Mouse (Mus musculus) CH12.LX (cell line): ENCODE results near the gene Kdm1b. TPM values are rescaled to one million over a fixed set of nuclear protein-coding genes. Genes with fewer than 3 reads are reported as not detected.

ENCODE experiments used
- DNase-seq: peaks from one replicate; pipeline ENCODE4 v3.0.0-alpha.2; 2013; ENCODE audit errors: extremely low read depth
- H3K27ac ChIP-seq: 2 replicates; pipeline ENCODE4 v1.5.1; 2012; ENCODE audit warnings: low read depth, mild to moderate bottlenecking, control low read depth, moderate library complexity; ENCODE audit not compliant: insufficient read depth
- H3K27me3 ChIP-seq: replicated peaks from 2 replicates; pipeline ENCODE3; 2012; ENCODE audit warnings: inconsistent platforms
- H3K36me3 ChIP-seq, 2 experiments: replicated peaks in 1 of 2; 2 replicates each; pipeline versions ENCODE3 to v1.6.1; 2012; ENCODE audit warnings: inconsistent platforms in 1 of 2, low read length in 1 of 2, mild to moderate bottlenecking in 1 of 2, mixed read lengths in 1 of 2, moderate library complexity in 1 of 2; ENCODE audit not compliant: control insufficient read depth in 1 of 2, insufficient read depth in 1 of 2
- H3K4me1 ChIP-seq, 2 experiments: 2 replicates each; pipeline ENCODE4 v1.6.1; 2012; ENCODE audit warnings: inconsistent platforms in 1 of 2, moderate library complexity in 1 of 2; ENCODE audit not compliant: insufficient read depth in 2 of 2, control insufficient read depth in 1 of 2
- H3K4me2 ChIP-seq: 2 replicates; pipeline ENCODE4 v1.6.1; 2012; ENCODE audit warnings: low read depth, mild to moderate bottlenecking, control low read depth; ENCODE audit not compliant: poor library complexity, insufficient read depth, severe bottlenecking
- H3K4me3 ChIP-seq, 3 experiments: fragments of 150-350 bp in 1 of 3; sonication (generic) in 1 of 3; replicated peaks in 1 of 3; 2 replicates each; pipeline versions ENCODE3 to v1.5.1; 2011 to 2012; ENCODE audit warnings: low read depth in 2 of 3, low read length in 2 of 3, mild to moderate bottlenecking in 2 of 3, moderate library complexity in 2 of 3, control low read depth in 1 of 3, improper control_type of control experiment in 1 of 3, inconsistent platforms in 1 of 3, mixed read lengths in 1 of 3; ENCODE audit not compliant: poor library complexity in 1 of 3
- H3K79me2 ChIP-seq: replicated peaks from 2 replicates; pipeline ENCODE4 v1.6.1; 2012; ENCODE audit warnings: mild to moderate bottlenecking, moderate library complexity; ENCODE audit not compliant: control insufficient read depth, poor library complexity, insufficient read depth, severe bottlenecking; ENCODE audit errors: extremely low read depth
- H3K9ac ChIP-seq: 2 replicates; pipeline ENCODE4 v1.6.1; 2012; ENCODE audit warnings: low read depth, mild to moderate bottlenecking, control low read depth, moderate library complexity; ENCODE audit not compliant: insufficient read depth
- H3K9me3 ChIP-seq: replicated peaks from 2 replicates; pipeline ENCODE3; 2012; ENCODE audit warnings: low read length, inconsistent platforms, mixed read lengths
- BHLHE40 ChIP-seq: IDR thresholded peaks from 2 replicates; pipeline ENCODE4 v1.6.1; 2011; ENCODE audit warnings: mild to moderate bottlenecking, low read depth, low read length, improper control_type of control experiment
- CHD1 ChIP-seq: IDR thresholded peaks from 2 replicates; pipeline ENCODE4 v1.6.1; 2012; ENCODE audit warnings: low read depth, low read length, improper control_type of control experiment, inconsistent platforms
- E2F4 ChIP-seq: IDR thresholded peaks from 2 replicates; pipeline ENCODE4 v1.6.1; 2011; ENCODE audit warnings: low read depth, low read length, improper control_type of control experiment; ENCODE audit not compliant: insufficient replicate concordance
- EP300 ChIP-seq: IDR thresholded peaks from 2 replicates; pipeline ENCODE4 v1.6.1; 2011; ENCODE audit warnings: low read length, improper control_type of control experiment
- ETS1 ChIP-seq: conservative IDR thresholded peaks from 2 replicates; pipeline ENCODE4 v1.6.1; 2012; ENCODE audit warnings: low read depth, mild to moderate bottlenecking, inconsistent platforms, low read length, improper control_type of control experiment, moderate library complexity
- HCFC1 ChIP-seq: IDR thresholded peaks from 2 replicates; pipeline ENCODE4 v1.6.1; 2012; ENCODE audit warnings: low read depth, mild to moderate bottlenecking, inconsistent platforms, low read length, improper control_type of control experiment
- IRF4 ChIP-seq: IDR thresholded peaks from 2 replicates; pipeline ENCODE4 v1.6.1; 2014; ENCODE audit warnings: low read depth, mild to moderate bottlenecking, inconsistent platforms, low read length, improper control_type of control experiment
- JUND ChIP-seq: conservative IDR thresholded peaks from 2 replicates; pipeline ENCODE4 v1.6.1; 2011; ENCODE audit warnings: low read depth, low read length, improper control_type of control experiment
- MAZ ChIP-seq: IDR thresholded peaks from 2 replicates; pipeline ENCODE4 v1.6.1; 2012; ENCODE audit warnings: low read depth, mild to moderate bottlenecking, inconsistent platforms, low read length, improper control_type of control experiment, moderate library complexity
- MEF2A ChIP-seq: IDR thresholded peaks from 2 replicates; pipeline ENCODE4 v1.6.1; 2014; ENCODE audit warnings: low read depth, mild to moderate bottlenecking, inconsistent platforms, low read length, improper control_type of control experiment, borderline replicate concordance
- NELFE ChIP-seq: IDR thresholded peaks from 2 replicates; pipeline ENCODE4 v1.6.1; 2011; ENCODE audit warnings: low read depth, low read length, improper control_type of control experiment
- NRF1 ChIP-seq: IDR thresholded peaks from 2 replicates; pipeline ENCODE4 v1.6.1; 2014; ENCODE audit warnings: low read depth, mild to moderate bottlenecking, inconsistent platforms, low read length, improper control_type of control experiment, moderate library complexity
- POLR2AphosphoS2 ChIP-seq: IDR thresholded peaks from 2 replicates; pipeline ENCODE4 v1.6.1; 2011; ENCODE audit warnings: low read depth, low read length, improper control_type of control experiment
- SIN3A ChIP-seq: IDR thresholded peaks from 2 replicates; pipeline ENCODE4 v1.6.1; 2012; ENCODE audit warnings: low read length, improper control_type of control experiment, inconsistent platforms
- UBTF ChIP-seq: IDR thresholded peaks from 2 replicates; pipeline ENCODE4 v1.6.1; 2012; ENCODE audit warnings: low read depth, mild to moderate bottlenecking, inconsistent platforms, low read length, improper control_type of control experiment, moderate library complexity
- ZMIZ1 ChIP-seq: IDR thresholded peaks from 2 replicates; pipeline ENCODE4 v1.6.1; 2012; ENCODE audit warnings: low read depth, mild to moderate bottlenecking, inconsistent platforms, low read length, improper control_type of control experiment
- dilution Hi-C: fragments of 300-500 bp; cut with MboI; formaldehyde crosslinking; loops from 2 replicates; pipeline ENCODE4 v1.14.3; 2020; ENCODE audit warnings: low sequenced_read_pairs; ENCODE audit not compliant: extremely low pct_unique_long_range_greater_than_20kb, extremely low pct_ligation_motif_present
- in situ Hi-C: fragments of 300-500 bp; cut with MboI; formaldehyde crosslinking; loops from 3 replicates; pipeline ENCODE4 v1.14.3; 2019; ENCODE audit warnings: low sequenced_read_pairs, low pct_ligation_motif_present, low pct_unique_long_range_greater_than_20kb, mixed read lengths
- polyA plus RNA-seq: library from polyadenylated mRNA; unstranded; fragments of >175 nt; gene quantifications from 2 replicates; pipeline ENCODE4 v1.2.1, GENCODE M21; 2012; ENCODE audit warnings: low read depth; ENCODE audit not compliant: insufficient read length
- total RNA-seq, 2 experiments: library from RNA; depleted of rRNA; stranded (reverse); fragments of 300-350 nt in 1 of 2; fragments of >200 nt in 1 of 2; gene quantifications; 2 replicates each; pipeline ENCODE4 v1.2.3; 2012 to 2014

Kdm1b gene
- total and polyA plus RNA-seq, 3 experiments: 9.8 to 20.3 (median 11.1) TPM

DNA sequence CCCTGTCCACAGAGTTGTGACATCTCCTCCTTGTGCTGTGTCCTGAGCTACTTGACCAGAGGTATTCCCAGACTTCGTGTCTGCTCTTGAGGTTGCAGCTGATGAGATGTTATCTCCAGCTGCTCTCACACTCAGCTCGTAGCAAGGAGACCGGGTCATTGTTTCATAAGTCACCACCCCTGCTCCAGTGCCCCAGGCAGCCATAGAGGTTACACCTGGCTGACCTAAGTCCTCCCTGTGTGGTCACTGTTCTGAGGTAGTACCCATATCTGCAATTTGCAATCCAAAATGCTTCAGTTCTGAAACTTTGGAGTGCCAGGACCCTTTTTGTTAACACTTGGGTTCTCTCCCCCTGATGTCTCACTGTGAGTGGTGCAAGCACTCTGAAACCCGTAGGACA, 6.7 kb downstream of the Kdm1b start:
- dilution Hi-C loops: no loop called here
- H3K27ac ChIP-seq: no peak overlapping the region
- H3K9ac ChIP-seq: no peak overlapping the region
- no peak overlapping the region for H3K4me3 ChIP-seq
- TF ChIP-seq ZMIZ1: no peak
- no peak for TF ChIP-seq MAZ
- no peak for TF ChIP-seq SIN3A
- TF ChIP-seq ETS1: no peak
- TF ChIP-seq E2F4: no peak
- no peak for TF ChIP-seq UBTF
- TF ChIP-seq, all 38 proteins: peak for 0
- DNase-seq: no peak
- H3K27me3 ChIP-seq: no peaks in the 10 kb centered on the region
- H3K9me3 ChIP-seq: no peaks in the 10 kb centered on the region
- H3K36me3 ChIP-seq: peaks cover 5 to 53% of the 10 kb centered on the region in 2 experiments
- no peak overlapping the region for H3K4me2 ChIP-seq
- in situ Hi-C loops: no loop called here
- H3K4me1 ChIP-seq: peaks cover 0 to 6% of the 10 kb centered on the region in 2 experiments; a peak in 2 of 4 replicates
- no peaks in the 10 kb centered on the region; the same call in 1 of the 2 replicates for H3K79me2 ChIP-seq

DNA sequence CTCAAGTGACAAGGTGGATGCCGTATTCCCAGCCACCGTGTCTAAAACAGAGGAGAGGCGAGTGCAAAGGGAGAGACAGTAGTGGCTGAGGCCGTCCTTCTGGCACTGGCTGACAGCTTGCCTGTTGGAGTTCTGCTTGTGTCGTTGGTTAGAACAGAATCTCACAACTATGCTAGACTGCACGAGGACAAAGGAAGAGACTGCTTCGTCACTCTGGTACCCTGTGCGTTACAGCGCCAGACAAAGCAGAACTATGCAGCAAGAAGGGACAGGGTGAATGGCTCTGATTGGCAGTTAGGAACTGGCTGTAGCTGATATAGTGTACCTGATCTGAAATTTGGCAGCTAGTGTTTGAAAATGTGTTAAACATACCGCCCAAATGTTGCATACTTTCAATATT, 10.7 kb downstream of the Kdm1b start:
- dilution Hi-C loops: no loop called here
- Histone ChIP-seq H3K27me3 (no peaks in the 10 kb centered on the region), H3K4me2 (no peak overlapping the region), H3K4me1 (peaks cover 2 to 14% of the 10 kb centered on the region in 2 experiments; a peak in 2 of 4 replicates), H3K4me3 (no peak overlapping the region), H3K27ac (no peak overlapping the region), H3K79me2 (no peaks in the 10 kb centered on the region), H3K9me3 (no peaks in the 10 kb centered on the region)
- no peak for DNase-seq
- TF ChIP-seq POLR2AphosphoS2: no peak
- no peak for TF ChIP-seq HCFC1
- TF ChIP-seq NRF1: no peak
- no peak for TF ChIP-seq IRF4
- no peak for TF ChIP-seq JUND
- no peak for TF ChIP-seq ETS1
- no peak for TF ChIP-seq EP300
- TF ChIP-seq MEF2A: no peak
- TF ChIP-seq CHD1: no peak
- TF ChIP-seq NELFE: no peak
- TF ChIP-seq BHLHE40: no peak
- TF ChIP-seq, all 38 proteins: peak for 0
- H3K36me3 ChIP-seq: peaks cover 8 to 66% of the 10 kb centered on the region in 2 experiments
- in situ Hi-C loops: no loop called here
- H3K9ac ChIP-seq: no peak overlapping the region
